Comparison of ENCODE assay signal across 13 mouse cellular contexts in genomic region chr10:94380082-94380481, GRCm38 (mm10).
DNase-seq lines count a peak whose midpoint lies in the region; ATAC-seq and TF ChIP-seq lines count a peak whose summit lies in the region.
"Had no signal": no experiment of that assay in that cellular context is flagged by ENCODE, and none has a peak within 500 bp of the region (broad histone marks: within the 10 kb centered on the region; RNA-seq: fewer than 3 reads in every experiment).

No protein-coding gene starts in this region.

- H3K4me2 ChIP-seq in kidney, embryonic 15.5 days: no peak overlapping the region
- no peak overlapping the region for H3K4me2 ChIP-seq in midbrain, embryonic 11.5 days
- no peak overlapping the region for H3K4me2 ChIP-seq in stomach, postnatal 0 days (replicated peaks; ENCODE audit: low read depth)
- H3K4me2 ChIP-seq: heart, embryonic 13.5 days; hindbrain, embryonic 12.5 days had no signal

- H3K9ac ChIP-seq in kidney, embryonic 15.5 days: no peak overlapping the region
- no peak overlapping the region for H3K9ac ChIP-seq in midbrain, embryonic 11.5 days (ENCODE audit: low read length)
- H3K9ac ChIP-seq in MEL (ENCODE audit: control insufficient read depth, low read depth, low read length, poor library complexity, severe bottlenecking): no peak overlapping the region
- no peak overlapping the region for H3K9ac ChIP-seq in stomach, postnatal 0 days (ENCODE audit: low read length)
- H3K9ac ChIP-seq: heart, embryonic 13.5 days; hindbrain, embryonic 12.5 days had no signal

- no peaks in the 10 kb centered on the region for H3K79me2 ChIP-seq in MEL (ENCODE audit: control insufficient read depth, insufficient read depth, low read length, poor library complexity)

- TF ChIP-seq CTCF in MEL (IDR thresholded peaks at IDR 0.05 in 2 of 3, conservative IDR thresholded peaks at IDR 0.05 in 1 of 3; ENCODE audit: control insufficient read depth in 1 of 3, insufficient read depth in 1 of 3, low read depth in 2 of 3, low read length in 3 of 3, poor library complexity in 1 of 3, severe bottlenecking in 1 of 3): peak; percentile 44 to 52 (median 49)
- peak; percentile 49 for TF ChIP-seq CTCF in stomach, postnatal 0 days (IDR thresholded peaks at IDR 0.05; ENCODE audit: low read depth)

- peak overlapping the region; percentile 82; the same call in 1 of the 2 replicates for H3K27ac ChIP-seq in kidney, embryonic 15.5 days
- no peak overlapping the region for H3K27ac ChIP-seq in midbrain, embryonic 11.5 days (ENCODE audit: low read depth, low read length)
- H3K27ac ChIP-seq in midbrain, embryonic 10.5 days (replicated peaks): no peak overlapping the region
- H3K27ac ChIP-seq in MEL (ENCODE audit: control insufficient read depth, low read depth, low read length): no peak overlapping the region
- no peak overlapping the region for H3K27ac ChIP-seq in stomach, postnatal 0 days (replicated peaks)
- H3K27ac ChIP-seq: heart, embryonic 13.5 days; hindbrain, embryonic 12.5 days had no signal

- no peak for TF ChIP-seq POLR2A in MEL (IDR thresholded peaks at IDR 0.05; ENCODE audit: control insufficient read depth in 1 of 2, insufficient read depth in 1 of 2, low read depth in 1 of 2, low read length in 2 of 2, poor library complexity in 1 of 2)

- no peak for ATAC-seq in kidney, embryonic 15.5 days (replicated peaks; ENCODE audit: low FRiP score)
- no peak for ATAC-seq in midbrain, embryonic 11.5 days (ENCODE audit: low FRiP score)
- no peak for ATAC-seq in stomach, postnatal 0 days (ENCODE audit: low FRiP score, low TSS enrichment)

- no peaks in the 10 kb centered on the region for H3K27me3 ChIP-seq in kidney, embryonic 15.5 days
- H3K27me3 ChIP-seq in midbrain, embryonic 11.5 days (ENCODE audit: control insufficient read depth, insufficient read depth, low read length): no peaks in the 10 kb centered on the region
- H3K27me3 ChIP-seq in midbrain, embryonic 10.5 days (ENCODE audit: low read depth, poor library complexity, severe bottlenecking): no peaks in the 10 kb centered on the region
- H3K27me3 ChIP-seq in MEL (ENCODE audit: control insufficient read depth in 1 of 2, insufficient read depth in 2 of 2, low read length in 2 of 2): 0 out of 4 replicates have a peak, but pooled peaks cover 0 to 1% of the 10 kb centered on the region in 2 experiments
- H3K27me3 ChIP-seq in stomach, postnatal 0 days (ENCODE audit: control insufficient read depth, insufficient read depth, low read length): no peaks in the 10 kb centered on the region
- H3K27me3 ChIP-seq: heart, embryonic 13.5 days; hindbrain, embryonic 12.5 days had no signal

- intact Hi-C loops in left cerebral cortex, postnatal 4 days (cut with DNase I): no loop called here

- H3K4me3 ChIP-seq in kidney, embryonic 15.5 days (replicated peaks): no peak overlapping the region
- no peak overlapping the region for H3K4me3 ChIP-seq in midbrain, embryonic 11.5 days (ENCODE audit: low read depth, low read length)
- H3K4me3 ChIP-seq in midbrain, embryonic 10.5 days: no peak overlapping the region
- no peak overlapping the region for H3K4me3 ChIP-seq in MEL (ENCODE audit: control insufficient read depth in 1 of 2, insufficient read depth in 1 of 2, low read depth in 2 of 2, low read length in 2 of 2)
- no peak overlapping the region for H3K4me3 ChIP-seq in stomach, postnatal 0 days (ENCODE audit: low read depth, low read length)
- H3K4me3 ChIP-seq: heart, embryonic 13.5 days; hindbrain, embryonic 12.5 days had no signal

- peaks cover 31% of the 10 kb centered on the region for H3K4me1 ChIP-seq in kidney, embryonic 15.5 days
- H3K4me1 ChIP-seq in midbrain, embryonic 11.5 days (ENCODE audit: control insufficient read depth, insufficient read depth, low read length): no peaks in the 10 kb centered on the region
- peaks cover 27% of the 10 kb centered on the region for H3K4me1 ChIP-seq in midbrain, embryonic 10.5 days
- H3K4me1 ChIP-seq in MEL (ENCODE audit: control insufficient read depth in 1 of 2, insufficient read depth in 2 of 2, low read length in 2 of 2): no peaks in the 10 kb centered on the region
- H3K4me1 ChIP-seq in stomach, postnatal 0 days (replicated peaks; ENCODE audit: control insufficient read depth, insufficient read depth): no peaks in the 10 kb centered on the region

- TF ChIP-seq EP300 in MEL (IDR thresholded peaks at IDR 0.05; ENCODE audit: low read depth in 1 of 2, low read length in 2 of 2): no peak
- no peak for TF ChIP-seq EP300 in stomach, postnatal 0 days (optimal IDR thresholded peaks at IDR 0.05)

- no peaks in the 10 kb centered on the region for H3K36me3 ChIP-seq in kidney, embryonic 15.5 days
- H3K36me3 ChIP-seq in midbrain, embryonic 11.5 days (ENCODE audit: control insufficient read depth, insufficient read depth, low read length): no peaks in the 10 kb centered on the region
- H3K36me3 ChIP-seq in midbrain, embryonic 10.5 days: no peaks in the 10 kb centered on the region
- no peaks in the 10 kb centered on the region for H3K36me3 ChIP-seq in MEL (ENCODE audit: control insufficient read depth in 1 of 2, insufficient read depth in 2 of 2, low read length in 2 of 2)
- no peaks in the 10 kb centered on the region for H3K36me3 ChIP-seq in stomach, postnatal 0 days (ENCODE audit: control insufficient read depth, insufficient read depth, low read length)
- H3K36me3 ChIP-seq: heart, embryonic 13.5 days; hindbrain, embryonic 12.5 days had no signal

- 97% methylated on average over 2 of the region's 2 CpGs for WGBS in kidney, embryonic 15.5 days
- WGBS in midbrain, embryonic 11.5 days: 96% methylated on average over 2 of the region's 2 CpGs
- WGBS in midbrain, embryonic 10.5 days: 96% methylated on average over 2 of the region's 2 CpGs
- 94% methylated on average over 2 of the region's 2 CpGs for WGBS in stomach, postnatal 0 days

- H3K9me3 ChIP-seq in kidney, embryonic 15.5 days (replicated peaks): 0 out of 2 replicates have a peak, but pooled peaks cover 4% of the 10 kb centered on the region
- peaks cover under 1% of the 10 kb centered on the region; the same call in 1 of the 2 replicates for H3K9me3 ChIP-seq in midbrain, embryonic 11.5 days (ENCODE audit: control insufficient read depth, low read length)
- peaks cover 4% of the 10 kb centered on the region for H3K9me3 ChIP-seq in midbrain, embryonic 10.5 days (replicated peaks)
- no peaks in the 10 kb centered on the region for H3K9me3 ChIP-seq in MEL (replicated peaks; ENCODE audit: insufficient read depth, low read length)
- no peaks in the 10 kb centered on the region for H3K9me3 ChIP-seq in stomach, postnatal 0 days (ENCODE audit: control insufficient read depth, low read length)

- no peak for DNase-seq in kidney, postnatal 10 days
- DNase-seq in midbrain, embryonic 11.5 days (ENCODE audit: low spot score, missing footprints): peak; percentile 60
- no peak for DNase-seq in midbrain, embryonic 10.5 days (ENCODE audit: low spot score)
- peak; percentile 12 for DNase-seq in MEL (ENCODE audit: low read depth, low spot score)
- no peak for DNase-seq in stomach, postnatal 0 days (ENCODE audit: low spot score)
- DNase-seq in left cerebral cortex, postnatal 4 days: no peak
- DNase-seq: adrenal gland, adult 2 months; cerebellum, adult 9-10 months; gastrocnemius, postnatal 25 days; kidney, adult 18-20 months had no signal

- TF ChIP-seq RAD21 in MEL (IDR thresholded peaks at IDR 0.05; ENCODE audit: low read depth, low read length): peak; percentile 31

TF ChIP-seq in MEL, 35 proteins besides CTCF, POLR2A, EP300 and RAD21:
- no peak for TF ChIP-seq USF1 (IDR thresholded peaks at IDR 0.05; ENCODE audit: low read depth, low read length)
- TF ChIP-seq POLR2AphosphoS2 (IDR thresholded peaks at IDR 0.05; ENCODE audit: low read length): no peak
- no peak for TF ChIP-seq JUND (IDR thresholded peaks at IDR 0.05; ENCODE audit: low read depth, low read length)
- TF ChIP-seq KAT2A (conservative IDR thresholded peaks at IDR 0.05; ENCODE audit: low read depth, low read length): no peak
- TF ChIP-seq CHD1 (IDR thresholded peaks at IDR 0.05; ENCODE audit: low read depth, low read length): no peak
- no peak for TF ChIP-seq MAZ (IDR thresholded peaks at IDR 0.05; ENCODE audit: low read depth, low read length)
- TF ChIP-seq TCF12 (IDR thresholded peaks at IDR 0.05; ENCODE audit: low read depth, low read length): no peak
- TF ChIP-seq ZC3H11A (IDR thresholded peaks at IDR 0.05; ENCODE audit: low read depth, low read length): 0 out of 2 replicates have a peak, but pooled peaks have one; percentile 23
- no peak for TF ChIP-seq ZKSCAN1 (IDR thresholded peaks at IDR 0.05; ENCODE audit: low read depth, low read length)
- TF ChIP-seq TAL1 (IDR thresholded peaks at IDR 0.05; ENCODE audit: low read length): no peak
- no peak for TF ChIP-seq ZNF384 (IDR thresholded peaks at IDR 0.05; ENCODE audit: low read depth, low read length)
- TF ChIP-seq SMC3 (IDR thresholded peaks at IDR 0.05; ENCODE audit: low read depth, low read length): peak; percentile 30; the same call in 1 of the 2 replicates
- TF ChIP-seq POLR2AphosphoS5 (IDR thresholded peaks at IDR 0.05; ENCODE audit: borderline replicate concordance, low read depth, low read length): no peak
- no peak for TF ChIP-seq MAFK (IDR thresholded peaks at IDR 0.05; ENCODE audit: borderline replicate concordance, low read depth, low read length)
- TF ChIP-seq SIN3A (IDR thresholded peaks at IDR 0.05; ENCODE audit: low read length): no peak
- TF ChIP-seq BHLHE40 (IDR thresholded peaks at IDR 0.05; ENCODE audit: borderline replicate concordance, low read depth, low read length): no peak
- TF ChIP-seq GATA1 (IDR thresholded peaks at IDR 0.05; ENCODE audit: low read depth, low read length): no peak
TF ChIP-seq in MEL: peak in this region for 2.

Comparison
In these comparisons a context has a peak if more than half of its experiments do, and no peak if none do; other contexts are left out.
1. DNase-seq: peak in midbrain, embryonic 11.5 days (single experiment) and MEL (single experiment); none in kidney, postnatal 10 days (single experiment), midbrain, embryonic 10.5 days (single experiment), stomach, postnatal 0 days (single experiment) and left cerebral cortex, postnatal 4 days (single experiment).